Mouse (Mus musculus): ENCODE measurements at regions not wholly inside any gene's neighbourhood (a gene's known extent, or its start where the extent isn't known, plus 50 kb on each side); places are given as distances from the start of the nearest gene placed in this dataset.

GRCm38 (mm10) chr5:80766591-80766990, 253.3 kb upstream of the Adgrl3 start:
- no peak for DNase-seq (ENCODE audit: extremely low read depth, low read depth)

GRCm38 (mm10) chr5:80783892-80784291, 236.0 kb upstream of the Adgrl3 start:
- no peak for DNase-seq (ENCODE audit: extremely low read depth, low read depth)

- no peak for DNase-seq (ENCODE audit: extremely low read depth, low read depth)
Observed at GRCm38 (mm10) chr5:80784746-80785145, 235.2 kb upstream of the Adgrl3 start.

DNA sequence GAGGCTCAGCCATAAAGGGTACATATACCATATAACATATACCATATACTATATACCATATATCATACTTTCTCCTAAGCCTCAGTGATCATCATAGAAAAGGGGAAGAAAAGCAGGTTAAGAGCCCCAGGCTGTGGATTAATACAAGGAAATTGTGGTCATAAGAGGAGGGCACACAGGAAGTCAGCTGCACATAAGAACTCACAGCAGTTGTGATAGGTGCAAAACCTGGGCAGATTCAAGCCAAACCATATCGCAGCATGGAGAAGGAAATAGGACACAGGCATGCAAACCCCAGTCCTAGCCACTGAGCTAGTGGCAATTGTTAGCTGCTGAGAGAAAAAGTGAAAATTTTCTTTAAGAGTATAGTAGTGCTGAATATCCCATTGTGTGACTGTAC, 228.3 kb upstream of the Adgrl3 start:
- DNase-seq (ENCODE audit: extremely low read depth, low read depth) = no peak

DNA sequence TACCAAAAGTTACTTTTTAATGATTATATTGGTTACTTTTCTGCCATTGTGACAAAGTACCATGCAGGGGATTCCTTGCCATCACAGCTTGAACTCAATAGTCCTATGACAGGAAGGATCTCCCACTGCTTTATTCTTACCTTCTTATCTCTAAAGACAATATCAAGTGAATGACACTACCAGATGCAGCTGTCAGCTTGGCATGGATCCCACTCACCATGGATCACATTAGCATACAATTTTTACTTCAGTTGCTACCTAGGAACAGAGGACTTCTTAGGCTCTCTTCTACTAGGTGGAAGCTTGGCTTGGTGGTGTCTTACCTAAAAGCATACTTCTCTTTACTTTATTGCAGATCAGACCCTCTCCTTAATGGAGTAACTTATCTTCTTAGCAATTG, 220.2 kb upstream of the Adgrl3 start:
- no peak for DNase-seq (ENCODE audit: extremely low read depth, low read depth)

DNA sequence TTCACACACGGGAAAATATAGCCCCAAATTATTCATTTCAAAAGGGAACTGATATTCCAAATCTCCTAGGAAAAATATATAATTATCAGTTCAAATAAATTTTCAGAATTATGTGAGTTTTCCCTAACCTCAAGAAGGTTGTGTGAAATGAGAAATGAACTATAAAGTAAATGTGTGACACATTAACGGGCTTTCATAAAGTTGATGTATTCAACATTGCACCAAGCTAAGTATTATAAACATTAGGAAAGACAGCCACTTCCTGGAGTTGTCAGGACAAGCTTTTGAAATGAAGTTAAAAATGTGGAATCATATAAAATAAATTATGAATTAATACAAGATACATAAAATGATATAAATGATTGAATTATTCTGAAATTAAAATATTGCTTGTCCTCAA, 207.0 kb upstream of the Adgrl3 start:
- DNase-seq (ENCODE audit: extremely low read depth, low read depth) = no peak

DNA sequence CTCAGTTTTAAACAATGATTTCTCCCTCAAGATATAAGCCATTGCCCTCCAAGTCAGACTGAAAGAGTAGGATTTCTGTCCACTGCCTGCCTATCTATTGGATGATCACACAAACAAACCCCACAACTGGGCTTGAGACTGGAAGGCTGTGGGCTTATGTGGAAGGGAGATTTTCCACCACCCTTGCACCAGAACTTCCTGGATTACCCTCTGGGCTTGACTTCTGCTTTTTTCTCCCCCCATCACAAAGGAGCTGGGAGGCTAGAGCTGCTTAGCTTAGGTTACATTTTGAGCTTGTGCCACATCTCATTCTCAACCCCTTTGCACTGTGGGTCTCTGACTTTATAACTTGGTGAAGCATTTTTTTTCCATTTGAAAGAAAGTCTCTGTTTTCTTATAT, 200.7 kb upstream of the Adgrl3 start:
- peak; percentile 13 for DNase-seq (ENCODE audit: extremely low read depth, low read depth)

GRCm38 (mm10) chr5:80842531-80842930, 177.4 kb upstream of the Adgrl3 start:
- DNase-seq (ENCODE audit: extremely low read depth, low read depth) = no peak

GRCm38 (mm10) chr5:80855034-80855433, 164.9 kb upstream of the Adgrl3 start:
- DNase-seq (ENCODE audit: extremely low read depth, low read depth) = no peak

GRCm38 (mm10) chr5:80876600-80876999, 143.3 kb upstream of the Adgrl3 start:
- DNase-seq (ENCODE audit: extremely low read depth, low read depth) = no peak

DNA sequence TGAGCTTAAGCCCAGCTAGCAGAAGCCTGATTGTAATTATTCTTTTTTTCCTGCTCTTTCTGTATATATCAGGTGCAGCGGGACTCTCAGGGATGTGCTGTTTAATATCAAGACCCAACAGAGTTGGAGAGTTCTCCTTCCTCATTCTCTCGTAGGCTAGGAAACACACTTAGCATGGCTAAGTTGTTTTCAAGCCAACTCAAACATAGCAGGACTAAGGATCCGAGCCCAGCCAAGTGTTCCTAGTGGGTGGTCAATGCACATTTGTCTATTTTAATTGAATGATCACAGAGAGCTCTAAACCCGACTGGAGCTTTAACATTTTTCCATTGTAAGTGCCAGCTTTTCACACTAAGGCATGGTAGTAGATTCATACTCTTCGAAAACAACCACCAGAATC, 121.7 kb upstream of the Adgrl3 start:
- DNase-seq (ENCODE audit: extremely low read depth, low read depth) = no peak

- DNase-seq (ENCODE audit: extremely low read depth, low read depth) = no peak
Observed at GRCm38 (mm10) chr5:80908771-80909170, 111.2 kb upstream of the Adgrl3 start.

DNA sequence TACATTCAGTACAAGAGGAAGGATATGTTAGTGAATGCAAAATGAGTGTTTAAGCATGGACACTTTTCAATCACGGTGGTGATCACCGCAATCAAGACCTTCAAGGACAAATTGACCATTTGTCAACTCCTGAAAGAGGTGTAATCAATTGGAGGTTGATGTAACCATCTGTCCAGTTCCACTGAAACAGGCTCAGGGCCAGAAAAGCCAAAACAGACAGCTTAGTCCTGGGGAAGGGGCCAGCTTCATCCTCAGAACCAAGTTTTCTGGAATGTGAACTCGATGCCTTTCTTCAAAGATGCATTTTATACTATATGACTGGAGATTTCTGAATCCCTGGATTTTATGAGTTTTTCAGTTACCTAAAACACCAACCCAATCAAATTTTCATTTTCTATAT, 81.1 kb upstream of the Adgrl3 start:
- no peak for DNase-seq (ENCODE audit: extremely low read depth, low read depth)

DNA sequence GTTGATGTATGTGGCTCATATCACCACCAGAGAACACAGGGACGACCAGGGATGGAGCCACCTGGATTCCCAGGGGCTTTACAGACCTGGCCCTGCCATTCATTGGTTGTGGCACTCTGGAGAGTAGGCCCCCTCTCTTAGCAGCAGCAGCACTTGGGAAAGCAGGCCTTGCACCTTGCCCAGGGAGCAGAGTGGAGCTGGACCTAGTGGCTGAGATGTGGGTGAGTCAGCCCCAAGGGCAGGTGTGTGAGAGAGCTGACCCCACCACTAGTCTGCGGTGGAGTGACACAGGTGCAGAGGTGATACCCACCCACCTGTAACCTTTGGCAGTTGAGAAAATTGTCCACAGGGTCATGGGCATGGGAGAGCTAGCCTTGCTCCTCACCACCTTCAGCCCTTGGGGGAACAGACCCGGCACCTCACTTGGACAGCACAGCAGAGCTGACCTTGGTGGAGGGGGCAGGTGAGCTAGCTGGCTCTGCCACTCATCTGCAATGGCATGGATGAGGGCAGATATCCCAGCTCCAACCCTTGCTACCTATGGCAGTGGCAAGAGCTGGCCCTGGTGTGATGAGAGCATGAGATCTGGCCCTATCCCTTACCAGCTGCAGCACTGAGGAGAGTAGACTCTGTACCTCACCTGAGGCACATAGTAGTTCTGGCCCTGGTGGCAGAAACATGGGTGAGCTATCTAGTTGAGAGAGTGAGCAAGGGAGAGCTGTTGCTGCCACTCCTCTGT, 67.9 kb upstream of the Adgrl3 start:
- DNase-seq (ENCODE audit: extremely low read depth, low read depth) = no peak

DNA sequence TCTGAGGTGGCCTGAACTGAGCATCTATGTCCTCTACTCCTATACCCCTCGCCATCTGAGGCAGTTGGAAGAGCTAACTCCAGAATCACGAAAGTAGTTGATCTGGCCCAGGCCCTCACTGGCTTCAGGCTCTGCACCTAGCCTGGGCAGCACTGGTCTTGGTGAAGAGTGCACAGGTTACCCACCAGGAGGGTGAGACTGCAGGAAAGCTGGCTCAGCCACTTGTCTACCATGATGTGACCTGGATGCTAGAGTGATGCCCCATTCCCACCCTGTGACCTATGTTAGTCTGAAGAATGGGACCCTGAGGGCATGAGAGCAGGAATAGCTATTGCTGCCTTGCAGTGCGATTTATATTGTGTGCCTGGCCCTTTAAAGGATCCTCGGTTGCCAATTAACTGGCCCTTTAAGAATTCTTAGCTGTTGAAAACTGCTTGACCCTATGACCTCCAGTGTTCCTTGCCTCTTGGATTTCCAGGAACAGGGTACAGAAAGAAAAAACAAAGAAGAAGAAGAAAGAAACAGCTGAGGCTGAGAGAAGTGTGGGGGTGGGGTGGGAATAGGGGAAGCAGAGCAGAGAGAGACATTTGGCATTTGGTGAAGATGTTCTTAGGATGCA, 67.2 kb upstream of the Adgrl3 start:
- DNase-seq (ENCODE audit: extremely low read depth, low read depth) = no peak
